Mouse (Mus musculus) thymus, adult 18-20 months (tissue): ENCODE measurements around the gene Atxn7l2.
A peak's percentile ranks its signal among the peaks of the same experiment; 100 is the strongest.

Source experiments
- DNase-seq, 2 experiments: peaks; one replicate each; pipeline ENCODE4 v3.0.0; 2022; ENCODE audit warnings: mixed read lengths in 2 of 2

Atxn7l2 gene

DNA sequence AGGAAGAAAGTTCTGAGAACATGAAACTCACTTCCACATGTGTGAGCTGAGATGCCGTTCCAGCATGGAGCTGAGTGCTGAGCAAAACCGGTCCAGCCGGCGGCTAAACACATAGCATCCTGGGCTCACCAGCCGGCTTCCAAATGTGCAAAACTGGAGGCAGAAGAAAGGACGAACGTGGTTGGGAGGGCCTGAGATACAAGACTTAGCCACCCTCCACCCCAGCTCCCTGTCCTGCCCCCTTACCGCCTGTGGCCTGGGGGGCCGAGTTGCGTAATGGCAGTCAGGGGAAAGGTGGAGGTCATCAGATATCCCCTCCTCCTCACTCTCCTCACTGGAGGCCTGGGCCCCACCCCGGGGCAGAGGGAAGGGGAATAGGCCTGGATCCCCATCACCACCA, 6.3 kb downstream of the Atxn7l2 start:
- DNase-seq = no peak

DNA sequence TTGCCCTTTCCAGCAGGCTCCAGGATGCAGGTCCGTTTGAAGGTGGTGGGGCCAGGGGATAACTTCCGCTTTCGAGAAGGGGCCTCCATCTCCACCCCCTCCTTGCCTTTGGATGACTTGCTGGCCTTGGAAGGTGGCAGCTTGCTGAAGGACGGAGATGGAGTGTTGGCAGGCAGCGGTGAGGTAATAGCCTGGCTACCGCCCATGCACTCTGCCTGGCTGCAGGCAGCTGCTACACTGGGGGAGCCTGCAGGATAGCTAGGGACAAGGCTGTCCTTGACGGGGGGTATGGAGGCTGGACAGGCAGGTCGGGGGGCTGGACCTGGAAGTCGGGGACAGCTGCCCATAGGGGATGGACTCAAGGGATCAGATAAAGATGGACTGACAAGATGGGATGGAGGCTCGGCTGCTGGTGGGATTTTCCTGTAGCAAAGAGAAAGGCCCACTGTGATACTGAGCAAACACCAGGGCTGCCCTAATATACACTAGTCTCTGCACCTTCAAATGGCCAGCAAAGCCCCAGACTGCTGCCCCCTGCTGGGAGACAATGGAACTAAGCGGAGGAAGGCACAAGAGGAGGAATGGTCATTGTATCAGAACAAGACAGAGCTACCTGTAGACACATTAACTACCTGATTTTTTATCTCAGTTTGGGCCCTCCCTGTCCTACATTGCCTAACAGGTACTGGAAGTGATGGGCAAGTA, 7.0 kb downstream of the Atxn7l2 start:
- DNase-seq = peak in 1 of 2 experiments; percentile 52

DNA sequence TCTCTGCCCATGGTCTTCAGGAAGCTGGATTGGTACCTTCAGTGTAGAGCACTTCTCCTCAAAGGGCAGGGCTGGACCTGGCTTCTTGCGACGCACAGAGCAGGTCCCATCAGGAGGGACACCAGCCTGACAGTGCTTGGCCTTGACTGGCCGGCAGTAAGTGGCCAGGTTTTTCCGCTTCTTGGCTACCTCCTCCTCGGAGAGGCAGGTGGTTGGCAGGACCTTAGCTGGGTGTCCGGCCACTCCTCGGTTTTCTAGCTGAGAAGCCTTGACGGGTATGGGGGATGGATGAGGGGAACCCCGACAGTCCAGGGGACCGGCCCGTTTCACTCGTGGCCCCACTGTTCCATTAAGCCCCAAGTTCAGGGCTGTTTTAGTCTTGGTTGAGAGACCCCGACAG, 7.5 kb downstream of the Atxn7l2 start:
- no peak for DNase-seq

DNA sequence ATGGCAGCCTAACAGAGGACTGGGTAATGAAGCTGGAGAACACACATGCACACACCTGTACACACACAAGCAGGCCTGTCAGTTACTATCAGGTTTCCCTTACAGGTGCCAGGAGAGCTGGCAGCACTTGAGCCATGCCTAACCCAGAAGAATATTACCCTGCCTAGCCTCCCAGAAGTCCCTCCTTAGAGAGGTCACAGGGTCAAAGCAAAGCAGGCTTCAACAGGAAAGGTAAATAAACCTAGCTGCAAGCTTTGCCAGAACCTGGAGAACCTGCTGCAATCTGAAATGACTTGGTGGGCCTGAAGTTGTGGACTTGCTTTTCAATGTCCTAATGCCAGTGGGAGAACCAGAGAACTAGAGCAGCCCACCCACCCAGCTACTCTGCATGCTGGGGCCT, 8.2 kb downstream of the Atxn7l2 start:
- no peak for DNase-seq

DNA sequence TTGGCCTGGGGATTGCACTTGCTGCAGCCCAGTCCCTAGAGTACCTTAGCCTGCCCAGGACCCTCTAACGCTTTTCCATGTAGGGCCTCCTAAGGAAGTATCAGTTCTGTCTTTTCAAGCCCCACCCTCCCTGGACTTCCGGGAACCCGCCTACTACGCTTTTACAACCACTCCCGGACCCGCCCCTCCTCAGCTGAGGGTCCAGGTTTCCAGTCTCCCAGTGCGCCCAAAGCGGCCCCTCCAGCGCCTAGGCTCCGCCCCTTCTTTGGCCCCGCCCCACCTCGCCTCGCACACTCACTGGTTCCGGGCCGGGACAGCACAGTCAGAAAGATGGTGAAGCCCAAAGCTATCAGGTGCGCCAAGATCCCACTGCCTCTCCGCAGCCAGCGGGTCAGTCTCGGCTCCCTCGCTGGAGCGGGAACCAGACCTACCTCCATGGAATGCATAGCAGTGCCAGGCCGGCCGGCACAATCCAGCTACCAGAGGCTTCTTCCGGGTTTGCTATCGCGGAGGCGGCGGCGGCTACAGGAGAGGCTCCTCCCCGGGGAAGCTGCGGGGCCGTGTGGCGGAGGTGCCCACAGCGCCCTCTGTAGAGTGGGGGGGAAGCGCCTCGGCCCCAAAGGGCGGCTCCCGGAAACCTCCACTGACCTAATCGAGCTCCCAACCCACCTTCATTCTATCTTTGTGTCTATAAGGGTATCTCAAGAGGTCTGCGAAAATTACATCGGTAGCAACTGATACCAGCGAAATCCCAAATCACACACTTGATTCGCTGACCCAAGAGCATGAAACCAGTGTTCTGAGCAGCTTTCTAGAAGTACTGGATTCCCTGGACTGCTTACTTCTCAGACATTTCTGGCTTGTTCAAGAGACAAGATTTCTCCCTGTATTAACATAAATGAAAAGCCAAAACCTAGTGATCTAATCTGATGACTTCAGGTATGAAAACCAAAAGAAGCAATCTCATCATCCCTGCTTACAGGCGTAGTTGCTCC, 10.1 kb downstream of the Atxn7l2 start, which contains the start of gene Cyb561d1:
TSS of gene Cyb561d1 (minus strand) at position 884 of the 995 bp plus-strand sequence.
- peak; percentile 95 to 97 for DNase-seq

DNA sequence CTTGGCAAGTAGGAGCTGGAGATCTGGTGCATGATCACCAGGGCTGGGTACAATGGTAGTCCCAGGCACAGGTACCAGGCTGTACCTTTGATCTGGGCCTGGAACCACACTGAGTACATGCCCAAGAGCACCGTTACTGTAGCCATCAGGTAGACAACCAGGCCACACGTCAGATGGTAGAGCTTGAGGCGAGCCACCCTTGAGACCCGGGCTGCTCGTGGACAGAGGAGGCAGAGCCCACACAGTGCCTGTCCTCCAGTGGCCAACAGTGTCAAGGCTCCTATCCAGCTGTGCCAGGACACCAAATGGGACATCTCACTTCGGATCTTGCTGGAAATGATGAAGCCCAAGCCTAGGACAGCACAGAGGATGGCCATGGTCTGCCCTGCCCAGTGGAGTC, 11.5 kb downstream of the Atxn7l2 start:
- no peak for DNase-seq

DNA sequence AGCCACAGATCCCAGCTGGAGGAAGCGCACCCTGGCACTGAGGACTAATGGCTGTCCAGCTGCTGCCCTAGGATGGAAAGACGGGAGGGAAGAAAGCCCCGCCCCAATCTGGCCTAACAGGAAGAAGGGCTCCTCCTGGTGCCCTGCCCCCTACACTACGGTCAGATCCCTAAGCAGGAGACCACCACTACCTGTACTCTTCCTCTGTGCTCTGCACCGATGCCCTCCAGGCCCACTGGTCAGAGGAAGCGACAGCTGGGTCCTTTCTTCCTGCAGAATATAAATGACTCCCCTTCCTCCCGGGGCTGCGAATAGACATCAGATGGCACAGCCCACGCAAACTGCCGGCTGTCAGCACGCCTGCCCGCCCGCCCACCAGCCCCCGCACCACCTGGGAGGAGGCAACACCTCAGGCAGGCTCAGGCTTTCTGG, 13.7 kb downstream of the Atxn7l2 start:
- no peak for DNase-seq

DNA sequence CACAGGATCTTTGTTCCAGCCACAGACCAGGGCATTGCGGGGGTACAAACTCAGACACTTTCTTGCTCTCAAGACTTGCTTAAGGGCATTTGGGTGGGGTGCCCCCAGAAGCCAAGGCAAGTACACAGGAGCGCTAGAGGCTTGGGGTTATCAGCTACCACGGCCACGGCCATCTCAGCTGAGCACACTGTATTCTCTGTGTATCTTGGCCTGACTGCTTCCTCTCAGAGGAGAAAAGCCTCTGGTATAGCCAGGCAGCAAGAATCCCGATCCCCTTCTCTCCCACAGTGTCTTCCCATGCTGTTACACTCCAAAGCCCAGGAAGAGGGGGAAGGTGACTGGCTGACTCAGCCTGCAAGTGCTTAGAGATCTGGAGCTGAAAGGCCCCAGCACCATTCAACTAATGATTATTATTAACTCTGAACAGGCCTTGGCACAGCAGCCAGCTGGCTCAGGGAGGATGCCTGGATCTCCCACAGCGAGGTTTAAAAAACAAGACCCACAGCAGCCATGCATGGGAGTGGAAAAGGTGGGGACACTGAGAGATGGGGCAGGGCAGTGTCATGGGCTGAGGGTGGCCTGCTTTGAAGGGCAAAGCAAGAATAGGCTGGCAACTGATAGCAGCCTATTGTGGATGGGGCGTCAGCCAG, 14.7 kb downstream of the Atxn7l2 start:
- no peak for DNase-seq

DNA sequence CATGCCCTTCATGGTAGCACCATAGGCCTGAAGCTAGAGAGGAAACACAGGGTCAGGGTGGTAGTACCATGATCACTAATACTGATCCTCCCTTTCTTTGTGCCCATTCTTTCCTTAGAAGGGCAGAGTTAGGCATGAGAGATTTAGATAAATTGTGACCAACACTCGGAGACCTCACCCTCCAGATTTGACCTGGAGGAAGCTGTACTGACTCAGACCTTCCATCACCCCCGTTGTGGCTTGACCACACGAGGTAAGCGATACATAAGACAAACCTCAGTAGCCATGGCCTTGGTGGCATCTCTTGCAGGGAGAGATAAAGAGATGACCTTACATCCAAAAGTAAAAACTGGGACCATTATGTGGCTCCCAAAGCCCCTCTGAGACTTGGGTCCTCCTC, 15.4 kb downstream of the Atxn7l2 start:
- DNase-seq = no peak

DNA sequence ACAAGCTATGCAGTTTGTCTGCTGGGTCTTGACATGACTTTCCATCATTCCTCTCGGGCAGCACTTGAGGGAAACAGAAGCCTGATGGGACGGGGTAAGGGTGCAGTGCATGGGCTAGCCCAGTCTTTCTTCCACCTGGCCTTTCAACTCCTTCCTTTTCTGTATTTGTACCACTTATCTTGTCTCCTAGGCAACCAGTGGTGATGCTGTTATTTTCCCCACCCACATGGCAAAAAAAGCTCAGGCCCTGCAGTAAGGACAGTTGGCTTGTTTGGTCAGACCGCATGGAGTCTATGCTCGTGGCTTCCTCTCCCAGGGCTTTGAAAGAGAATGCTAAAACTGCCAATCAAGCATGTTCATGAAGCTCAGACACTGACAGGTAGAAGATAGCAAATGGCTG, 17.0 kb downstream of the Atxn7l2 start:
- no peak for DNase-seq

DNA sequence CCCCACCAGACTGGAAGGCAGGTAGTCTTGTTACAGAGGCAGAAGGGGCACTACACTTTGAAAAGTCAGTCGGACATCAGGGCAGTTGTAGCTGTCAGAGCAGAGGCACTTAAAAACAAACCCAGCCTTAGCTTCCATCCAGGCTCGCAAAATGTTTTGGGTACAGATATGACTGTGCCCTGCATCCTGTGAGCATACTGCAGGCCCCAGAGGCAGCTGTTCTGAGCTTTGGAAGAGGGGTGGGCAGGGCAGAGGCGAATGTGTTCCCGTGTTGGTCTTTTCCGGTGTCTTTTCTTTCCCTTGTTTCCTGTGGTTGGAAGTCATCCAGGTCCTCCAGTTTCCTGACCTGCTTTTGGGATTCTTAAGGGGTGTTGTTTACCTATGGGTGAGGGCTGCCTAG, 20.8 kb downstream of the Atxn7l2 start:
- no peak for DNase-seq

DNA sequence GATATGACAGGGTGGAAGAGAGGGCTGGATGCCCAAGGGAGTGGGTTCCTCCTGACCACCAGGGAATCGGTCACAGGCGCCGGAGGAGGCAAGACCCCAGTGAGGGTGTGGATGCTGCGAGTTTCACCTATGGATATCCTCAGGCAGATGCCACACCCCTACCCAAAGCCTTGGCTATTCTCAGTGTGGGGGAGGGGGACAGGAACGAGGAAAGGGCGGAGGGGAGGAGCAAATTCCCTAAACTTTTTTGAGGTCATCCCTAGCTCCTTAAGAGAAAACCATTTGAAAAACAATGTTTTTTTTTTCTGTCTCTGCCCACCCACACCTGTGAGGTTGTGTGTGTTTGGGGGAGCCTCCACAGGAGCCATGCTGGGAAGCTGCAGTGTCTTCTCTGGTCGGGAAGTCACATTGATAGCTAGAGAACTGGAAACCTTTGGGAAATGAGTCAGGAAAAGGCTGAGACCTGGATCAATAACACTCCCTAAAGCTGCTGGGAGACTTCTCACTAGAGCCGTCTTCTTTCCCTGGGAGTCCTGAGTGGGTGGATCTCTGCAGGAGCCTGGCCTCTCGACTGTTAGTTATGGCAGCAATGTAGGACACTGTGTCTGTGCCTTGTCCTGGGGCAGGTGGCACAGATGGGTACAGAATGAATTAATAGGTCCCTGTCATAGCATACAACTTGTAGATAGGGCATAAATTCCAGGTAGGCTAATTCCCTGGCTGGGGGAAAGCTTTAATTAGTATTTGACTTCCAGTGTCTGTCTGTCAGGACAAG, 21.8 kb downstream of the Atxn7l2 start:
- DNase-seq = no peak

DNA sequence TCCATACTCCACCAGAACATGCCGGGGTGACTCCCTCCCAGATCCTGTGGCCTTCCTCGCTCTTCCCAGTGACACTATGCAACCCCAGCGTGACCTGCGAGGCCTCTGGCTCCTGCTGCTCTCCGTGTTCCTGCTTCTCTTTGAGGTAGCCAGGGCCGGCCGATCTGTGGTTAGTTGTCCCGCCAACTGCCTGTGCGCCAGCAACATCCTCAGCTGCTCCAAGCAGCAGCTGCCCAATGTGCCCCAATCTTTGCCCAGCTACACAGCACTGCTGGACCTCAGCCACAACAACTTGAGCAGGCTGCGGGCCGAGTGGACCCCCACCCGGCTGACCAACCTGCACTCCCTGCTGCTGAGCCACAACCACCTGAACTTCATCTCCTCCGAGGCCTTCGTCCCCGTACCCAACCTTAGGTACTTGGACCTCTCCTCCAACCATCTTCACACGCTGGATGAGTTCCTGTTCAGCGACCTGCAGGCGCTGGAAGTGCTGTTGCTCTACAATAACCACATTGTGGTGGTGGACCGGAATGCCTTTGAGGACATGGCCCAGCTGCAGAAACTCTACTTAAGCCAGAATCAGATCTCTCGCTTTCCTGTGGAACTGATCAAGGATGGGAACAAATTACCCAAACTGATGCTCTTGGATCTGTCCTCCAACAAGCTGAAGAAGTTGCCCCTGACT, 23.5 kb downstream of the Atxn7l2 start:
- DNase-seq = no peak

DNA sequence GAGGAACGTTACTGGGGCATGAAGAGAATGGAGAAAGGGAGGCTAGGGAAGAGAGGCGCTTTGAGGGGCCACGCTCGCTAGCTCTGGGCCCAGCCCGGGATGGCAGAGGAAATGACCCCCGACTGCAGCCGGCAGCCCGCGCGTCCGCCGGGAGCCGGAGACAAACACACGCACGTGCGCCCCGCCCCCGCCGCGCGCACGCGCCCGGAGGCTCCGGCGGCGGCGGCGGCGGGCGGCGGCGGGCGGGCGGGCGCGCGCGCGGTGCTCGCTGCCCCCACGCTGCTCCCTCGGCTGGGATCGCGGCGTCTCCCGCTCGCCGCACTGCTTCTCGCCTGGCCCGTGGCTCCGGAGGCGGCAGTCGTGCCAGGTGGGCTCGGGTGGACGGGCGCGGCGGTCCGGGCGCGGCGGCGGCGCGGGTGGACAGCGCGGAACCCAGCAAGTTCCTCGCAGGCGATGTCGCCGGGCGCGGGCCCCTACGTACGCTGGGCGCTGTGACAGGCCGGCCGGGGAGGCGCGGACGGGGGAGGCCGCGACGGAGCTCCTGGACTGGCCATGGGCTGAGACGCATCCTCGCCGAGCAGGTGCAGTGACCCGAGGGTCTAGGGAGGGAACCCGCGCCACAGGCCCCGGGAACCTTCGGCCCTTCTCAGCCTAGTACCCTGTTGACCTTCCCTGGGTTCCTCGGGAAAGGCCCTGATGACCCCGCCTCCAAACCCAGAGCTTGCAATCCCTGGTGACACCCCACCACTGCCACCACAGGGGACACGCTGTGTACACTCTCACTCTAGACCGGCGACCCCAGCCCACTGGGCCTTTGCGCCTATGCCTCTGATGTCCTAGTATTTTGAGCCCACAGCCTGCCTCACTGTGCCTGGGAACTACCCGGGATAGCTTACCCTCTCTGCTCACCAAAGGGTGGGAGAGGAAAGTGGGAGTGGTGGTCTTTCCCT, 24.4 kb downstream of the Atxn7l2 start, which contains the start of gene Amigo1:
TSS of gene Amigo1 (plus strand) at position 238 of the 950 bp plus-strand sequence.
- DNase-seq = no peak

DNA sequence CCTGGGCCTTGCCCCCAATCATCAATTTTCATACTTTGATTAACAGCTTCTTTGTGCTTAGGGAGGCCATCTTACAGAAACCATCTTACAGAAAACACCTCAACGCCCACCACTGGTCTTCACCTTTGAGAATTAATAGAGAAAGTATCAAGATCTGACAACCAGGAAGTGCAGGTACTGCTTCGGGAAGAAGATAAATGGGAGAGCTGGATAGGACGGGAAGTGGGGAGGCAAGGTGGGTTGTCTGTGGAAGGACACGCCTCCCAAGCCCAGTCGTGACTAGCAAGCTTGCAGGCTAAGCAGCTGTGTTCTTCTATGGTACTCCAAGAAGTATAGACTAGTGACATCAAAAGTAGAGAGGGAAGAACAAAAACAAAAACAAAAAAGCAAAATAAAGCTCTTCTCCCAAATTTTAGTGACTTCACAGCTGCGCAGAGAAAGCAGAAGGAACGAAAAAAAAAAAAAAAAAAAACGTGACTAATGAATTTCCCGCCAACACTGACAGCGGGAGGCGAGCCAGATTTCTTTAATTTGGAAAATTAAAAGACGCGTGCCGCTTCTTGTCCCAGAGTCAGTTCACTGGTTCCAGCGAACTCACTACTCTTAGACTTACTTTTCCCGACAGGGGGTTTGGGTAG, 25.2 kb downstream of the Atxn7l2 start:
- no peak for DNase-seq

DNA sequence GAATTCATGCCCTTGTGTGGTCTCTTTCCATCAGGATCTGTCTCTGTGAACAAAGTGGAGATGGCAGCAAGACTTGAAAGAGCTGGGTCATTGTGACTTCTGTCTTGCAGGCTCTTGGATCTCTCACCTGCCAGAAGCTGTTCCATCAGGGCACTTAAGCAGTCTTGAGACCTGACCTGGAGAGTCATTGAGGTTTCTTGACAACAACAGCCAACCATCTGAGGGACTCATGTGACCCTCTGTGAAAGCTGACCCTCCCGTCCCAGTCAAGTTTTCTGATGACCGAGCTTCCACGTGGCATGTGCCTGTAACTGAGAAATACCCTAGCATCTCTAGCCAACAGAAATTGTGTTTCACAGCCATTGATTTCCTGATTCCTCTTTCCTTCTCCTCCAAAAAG, 26.0 kb downstream of the Atxn7l2 start:
- no peak for DNase-seq

DNA sequence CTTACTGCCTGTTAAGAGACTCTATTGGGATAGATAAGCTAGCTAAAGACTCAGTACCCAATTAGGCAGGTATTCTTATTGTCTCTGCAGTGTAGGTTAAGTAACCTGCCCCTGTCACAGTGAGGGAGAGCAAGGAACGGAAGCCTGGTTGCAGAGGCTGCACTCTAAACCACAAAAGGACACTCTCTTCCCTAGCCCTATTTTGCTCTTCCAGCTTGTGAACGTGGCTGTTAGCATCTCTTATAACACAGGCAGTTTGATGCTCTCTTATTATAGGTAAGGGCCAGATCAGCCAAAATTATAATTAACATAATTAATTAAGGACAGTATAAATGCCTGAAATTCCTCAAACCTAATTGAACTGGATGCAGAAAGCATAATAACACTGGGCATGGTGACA, 30.2 kb downstream of the Atxn7l2 start:
- DNase-seq = no peak

DNA sequence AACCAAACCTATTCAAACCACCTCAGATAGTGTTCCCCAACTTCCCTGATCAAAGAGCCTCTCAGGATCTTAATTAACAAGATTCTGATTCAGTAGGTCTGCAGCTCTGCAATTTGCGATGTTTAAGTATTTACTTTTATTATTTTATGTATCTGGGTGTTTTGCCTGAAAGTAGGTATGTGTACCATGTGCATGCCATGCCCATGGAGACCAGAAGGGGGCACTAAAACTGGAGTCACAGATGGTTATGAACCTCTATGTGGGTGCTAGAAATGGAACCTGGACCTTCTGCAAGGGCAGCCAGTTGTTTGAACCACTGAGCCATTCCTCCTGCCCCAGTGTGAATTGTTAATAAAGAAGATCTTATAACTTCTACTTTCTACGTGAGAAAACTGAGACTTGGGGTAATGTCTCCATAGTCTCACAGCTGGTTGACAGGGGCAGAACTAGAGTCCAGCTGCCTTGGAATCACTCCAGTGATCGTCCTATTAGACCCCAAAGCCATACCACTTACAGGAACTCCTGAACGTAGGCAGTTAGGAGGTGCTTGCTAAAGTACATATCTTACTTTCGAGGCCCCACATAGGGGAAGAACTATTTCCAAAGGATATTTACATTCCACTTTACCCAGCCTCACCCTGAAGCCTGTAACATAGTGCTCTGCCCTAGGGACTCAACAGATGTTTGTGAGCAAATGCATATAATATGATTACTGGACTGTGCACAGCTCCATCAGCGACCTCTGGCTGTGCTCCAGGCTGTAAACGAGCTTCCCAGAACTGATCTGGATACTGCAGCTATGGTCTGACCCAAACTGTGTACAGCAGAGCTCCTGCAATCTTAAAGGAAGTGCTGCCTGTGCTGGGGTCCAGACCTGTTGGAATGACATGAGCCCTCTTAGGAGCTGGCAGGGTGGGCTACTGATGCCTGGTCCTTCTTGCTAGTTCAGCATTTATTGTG, 31.7 kb downstream of the Atxn7l2 start:
- DNase-seq = no peak
